Mouse (Mus musculus) bone marrow macrophage, adult 2 months (primary cell): ENCODE results near the gene Coro2a.

Experiments
- CTCF ChIP-seq: IDR thresholded peaks from 2 replicates; pipeline ENCODE4 v1.5.1; 2012; ENCODE audit warnings: low read depth, mild to moderate bottlenecking, low read length, moderate library complexity
- POLR2A ChIP-seq: IDR thresholded peaks from 2 replicates; pipeline ENCODE4 v1.6.1; 2012; ENCODE audit warnings: mild to moderate bottlenecking, low read depth, low read length, borderline replicate concordance

- TF ChIP-seq POLR2A (no peak), CTCF (peak; percentile 60; the same call in 1 of the 2 replicates)
These were observed 57.7 kb downstream of the Coro2a start for GRCm38 (mm10) chr4:46544313-46544712.
